Mouse (Mus musculus) olfactory bulb, adult 2 months (tissue): Measurements from ENCODE around the gene Rln3.

Experiments used
- CTCF ChIP-seq: fragments of 200-500 bp; IDR thresholded peaks from 2 replicates; pipeline ENCODE4 v1.5.1; 2012; ENCODE audit warnings: low read depth, mild to moderate bottlenecking, low read length, moderate library complexity; ENCODE audit not compliant: insufficient read depth
- POLR2A ChIP-seq: fragments of 200-500 bp; IDR thresholded peaks from 2 replicates; pipeline ENCODE4 v1.6.1; 2012; ENCODE audit warnings: mild to moderate bottlenecking, low read depth, low read length, moderate library complexity; ENCODE audit not compliant: insufficient read depth

- TF ChIP-seq CTCF (no peak), POLR2A (no peak)
Measured at GRCm38 (mm10) chr8:84069750-84070149, 24.9 kb upstream of the Rln3 start.
